ENCODE assay signal across 1 mouse cellular context in the genomic region with DNA sequence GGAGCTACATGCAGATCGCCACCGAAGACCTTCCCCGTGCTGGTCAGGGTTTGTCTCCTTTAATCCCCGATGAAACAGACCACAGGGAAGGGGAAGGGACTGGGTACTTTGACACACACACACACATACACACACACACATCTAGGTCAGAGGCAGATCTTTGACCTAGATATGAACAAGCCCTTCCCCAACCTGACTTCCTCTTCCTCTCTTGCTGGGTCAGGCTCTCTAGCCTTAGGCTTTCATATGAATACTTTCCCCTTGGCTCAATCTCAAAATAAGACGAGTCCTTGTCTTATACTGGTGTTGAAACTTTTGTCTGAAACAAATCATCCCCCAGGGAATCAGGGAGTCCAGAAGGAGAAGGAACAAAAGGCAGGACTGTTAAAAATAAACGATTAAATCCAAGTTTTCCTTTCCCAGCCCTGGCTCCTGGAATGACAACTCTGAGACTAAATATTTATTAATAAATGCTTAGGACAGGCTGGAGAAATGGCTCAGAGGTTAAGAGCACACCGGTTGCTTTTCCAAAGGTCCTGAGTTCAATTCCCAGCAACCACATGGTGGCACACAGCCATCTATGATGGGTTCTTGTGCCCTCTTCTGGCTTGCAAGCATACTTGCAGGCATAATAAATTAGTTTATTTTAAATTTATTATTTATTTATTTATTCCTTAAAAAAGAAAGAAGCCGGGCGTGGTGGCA.
A peak's percentile ranks its signal among the peaks of the same experiment; 100 is the strongest.
TF ChIP-seq lines count a peak whose summit lies in the region.

No protein-coding gene starts in this region.

TF ChIP-seq in MEL, 35 proteins besides CTCF, POLR2A, EP300 and RAD21:
- TF ChIP-seq UBTF (IDR thresholded peaks at IDR 0.05; ENCODE audit: borderline replicate concordance, insufficient read depth, low read depth, low read length) = no peak
- TF ChIP-seq JUND (IDR thresholded peaks at IDR 0.05; ENCODE audit: low read depth, low read length) = no peak
- TF ChIP-seq MAX (IDR thresholded peaks at IDR 0.05; ENCODE audit: low read length) = no peak
- TF ChIP-seq NELFE (IDR thresholded peaks at IDR 0.05; ENCODE audit: low read depth, low read length) = peak; percentile 43
- TF ChIP-seq CHD1 (IDR thresholded peaks at IDR 0.05; ENCODE audit: low read depth, low read length) = no peak
- no peak for TF ChIP-seq BHLHE40 (IDR thresholded peaks at IDR 0.05; ENCODE audit: borderline replicate concordance, low read depth, low read length)
- TF ChIP-seq POLR2AphosphoS2 (IDR thresholded peaks at IDR 0.05; ENCODE audit: low read length) = no peak
- TF ChIP-seq GABPA (IDR thresholded peaks at IDR 0.05; ENCODE audit: low read depth, low read length) = no peak
- peak; percentile 79 for TF ChIP-seq MYC (IDR thresholded peaks at IDR 0.05; ENCODE audit: low read depth, low read length)
- TF ChIP-seq TBP (IDR thresholded peaks at IDR 0.05; ENCODE audit: low read depth, low read length) = peak; percentile 62
- TF ChIP-seq MXI1 (IDR thresholded peaks at IDR 0.05; ENCODE audit: low read depth, low read length) = peak; percentile 55; the same call in 1 of the 2 replicates
- no peak for TF ChIP-seq MAFK (IDR thresholded peaks at IDR 0.05; ENCODE audit: borderline replicate concordance, low read depth, low read length)
- peak; percentile 81 for TF ChIP-seq ELF1 (IDR thresholded peaks at IDR 0.05; ENCODE audit: low read depth, low read length)
- no peak for TF ChIP-seq TAL1 (IDR thresholded peaks at IDR 0.05; ENCODE audit: low read length)
- 0 out of 2 replicates have a peak, but pooled peaks have one; percentile 24 for TF ChIP-seq USF1 (IDR thresholded peaks at IDR 0.05; ENCODE audit: low read depth, low read length)
- TF ChIP-seq MAZ (IDR thresholded peaks at IDR 0.05; ENCODE audit: low read depth, low read length) = no peak; the same call in 1 of the 2 replicates
- peak; percentile 74 for TF ChIP-seq RCOR1 (IDR thresholded peaks at IDR 0.05; ENCODE audit: low read depth, low read length)
- TF ChIP-seq NRF1 (IDR thresholded peaks at IDR 0.05; ENCODE audit: insufficient read depth, low read depth, low read length, poor library complexity, severe bottlenecking) = no peak
- TF ChIP-seq POLR2AphosphoS5 (IDR thresholded peaks at IDR 0.05; ENCODE audit: borderline replicate concordance, low read depth, low read length) = no peak
- no peak for TF ChIP-seq USF2 (IDR thresholded peaks at IDR 0.05; ENCODE audit: borderline replicate concordance in 1 of 2, insufficient read depth in 1 of 2, low read depth in 1 of 2, low read length in 2 of 2)
- TF ChIP-seq KAT2A (conservative IDR thresholded peaks at IDR 0.05; ENCODE audit: low read depth, low read length) = 0 out of 2 replicates have a peak, but pooled peaks have one; percentile 3
- peak; percentile 72; the same call in 1 of the 2 replicates for TF ChIP-seq SIN3A (IDR thresholded peaks at IDR 0.05; ENCODE audit: low read length)
- peak; percentile 99 for TF ChIP-seq GATA1 (IDR thresholded peaks at IDR 0.05; ENCODE audit: low read depth, low read length)
- TF ChIP-seq ETS1 (IDR thresholded peaks at IDR 0.05; ENCODE audit: low read depth, low read length) = peak; percentile 76
- TF ChIP-seq ZMIZ1 (IDR thresholded peaks at IDR 0.05; ENCODE audit: low read depth, low read length) = no peak
- no peak for TF ChIP-seq ZNF384 (IDR thresholded peaks at IDR 0.05; ENCODE audit: low read depth, low read length)
- TF ChIP-seq MYB (IDR thresholded peaks at IDR 0.05; ENCODE audit: low read depth, low read length) = no peak
- no peak for TF ChIP-seq CHD2 (IDR thresholded peaks at IDR 0.05; ENCODE audit: low read length)
- TF ChIP-seq MEF2A (IDR thresholded peaks at IDR 0.05; ENCODE audit: extremely low read depth, insufficient replicate concordance, low read depth, low read length, poor library complexity, severe bottlenecking) = no peak
- TF ChIP-seq ZKSCAN1 (IDR thresholded peaks at IDR 0.05; ENCODE audit: low read depth, low read length) = no peak
- peak; percentile 50; the same call in 1 of the 2 replicates for TF ChIP-seq HCFC1 (IDR thresholded peaks at IDR 0.05; ENCODE audit: low read depth, low read length)
- peak; percentile 44; the same call in 1 of the 2 replicates for TF ChIP-seq ZC3H11A (IDR thresholded peaks at IDR 0.05; ENCODE audit: low read depth, low read length)
- TF ChIP-seq TCF12 (IDR thresholded peaks at IDR 0.05; ENCODE audit: low read depth, low read length) = peak; percentile 28; the same call in 1 of the 2 replicates
- TF ChIP-seq SMC3 (IDR thresholded peaks at IDR 0.05; ENCODE audit: low read depth, low read length) = peak; percentile 30
- no peak for TF ChIP-seq E2F4 (IDR thresholded peaks at IDR 0.05; ENCODE audit: borderline replicate concordance, low read depth, low read length)
